21 mouse cellular contexts compared by ENCODE assay signal in genomic region chr9:65161188-65161587, GRCm38 (mm10). TPM values are rescaled to one million over a fixed set of nuclear protein-coding genes. Genes with fewer than 3 reads are reported as not detected.
DNase-seq lines count a peak whose midpoint lies in the region; ATAC-seq and TF ChIP-seq lines count a peak whose summit lies in the region.
"Had no signal": no experiment of that assay in that cellular context is flagged by ENCODE, and none has a peak within 500 bp of the region (broad histone marks: within the 10 kb centered on the region; RNA-seq: fewer than 3 reads in every experiment).

No protein-coding gene starts in this region.

- TF ChIP-seq CTCF in layer of hippocampus, adult 2 months (conservative IDR thresholded peaks at IDR 0.05): no peak

- H3K4me3 ChIP-seq in hindbrain, embryonic 10.5 days: peak overlapping the region; percentile 52
- H3K4me3 ChIP-seq in hindbrain, embryonic 16.5 days (ENCODE audit: low read length): no peak overlapping the region
- H3K4me3 ChIP-seq in embryonic facial prominence, embryonic 11.5 days (ENCODE audit: low read depth, low read length): no peak overlapping the region
- H3K4me3 ChIP-seq in forebrain, embryonic 15.5 days: no peak overlapping the region
- H3K4me3 ChIP-seq in midbrain, embryonic 13.5 days (replicated peaks): no peak overlapping the region
- H3K4me3 ChIP-seq in layer of hippocampus, adult 2 months: no peak overlapping the region
- H3K4me3 ChIP-seq: kidney, embryonic 15.5 days; limb, embryonic 12.5 days; liver, embryonic 12.5 days had no signal

- no peak overlapping the region for H3K4me2 ChIP-seq in hindbrain, embryonic 16.5 days (ENCODE audit: low read length)
- no peak overlapping the region; the same call in 1 of the 2 replicates for H3K4me2 ChIP-seq in embryonic facial prominence, embryonic 11.5 days (ENCODE audit: low read depth, low read length)
- H3K4me2 ChIP-seq in forebrain, embryonic 15.5 days (replicated peaks): no peak overlapping the region
- H3K4me2 ChIP-seq in midbrain, embryonic 13.5 days (replicated peaks): peak overlapping the region; percentile 76; the same call in 1 of the 2 replicates
- H3K4me2 ChIP-seq: kidney, embryonic 15.5 days; limb, embryonic 12.5 days; liver, embryonic 12.5 days had no signal

- no peak overlapping the region for H3K9ac ChIP-seq in hindbrain, embryonic 16.5 days (ENCODE audit: low read depth, low read length)
- 0 out of 2 replicates have a peak overlapping the region, but pooled peaks have one; percentile 15 for H3K9ac ChIP-seq in embryonic facial prominence, embryonic 11.5 days (replicated peaks; ENCODE audit: low read length)
- no peak overlapping the region for H3K9ac ChIP-seq in forebrain, embryonic 15.5 days (replicated peaks)
- H3K9ac ChIP-seq in midbrain, embryonic 13.5 days (replicated peaks): no peak overlapping the region
- H3K9ac ChIP-seq: kidney, embryonic 15.5 days; limb, embryonic 12.5 days; liver, embryonic 12.5 days had no signal

- no peaks in the 10 kb centered on the region for H3K9me3 ChIP-seq in hindbrain, embryonic 10.5 days
- H3K9me3 ChIP-seq in hindbrain, embryonic 16.5 days (ENCODE audit: control insufficient read depth, low read length): no peaks in the 10 kb centered on the region
- no peaks in the 10 kb centered on the region for H3K9me3 ChIP-seq in embryonic facial prominence, embryonic 11.5 days (replicated peaks; ENCODE audit: control insufficient read depth, low read length)
- H3K9me3 ChIP-seq in forebrain, embryonic 15.5 days: no peaks in the 10 kb centered on the region
- H3K9me3 ChIP-seq in midbrain, embryonic 13.5 days: no peaks in the 10 kb centered on the region
- H3K9me3 ChIP-seq: kidney, embryonic 15.5 days; liver, embryonic 12.5 days had no signal

- peaks cover 67% of the 10 kb centered on the region for H3K36me3 ChIP-seq in hindbrain, embryonic 10.5 days
- no peaks in the 10 kb centered on the region for H3K36me3 ChIP-seq in hindbrain, embryonic 16.5 days (ENCODE audit: control insufficient read depth, insufficient read depth, low read length)
- no peaks in the 10 kb centered on the region for H3K36me3 ChIP-seq in embryonic facial prominence, embryonic 11.5 days (replicated peaks; ENCODE audit: control insufficient read depth, insufficient read depth, low read depth, low read length)
- no peaks in the 10 kb centered on the region for H3K36me3 ChIP-seq in forebrain, embryonic 15.5 days
- H3K36me3 ChIP-seq in midbrain, embryonic 13.5 days: peaks cover 4% of the 10 kb centered on the region; the same call in 1 of the 2 replicates
- H3K36me3 ChIP-seq: kidney, embryonic 15.5 days; limb, embryonic 12.5 days; liver, embryonic 12.5 days had no signal

- no peak for ATAC-seq in hindbrain, embryonic 16.5 days
- no peak for ATAC-seq in embryonic facial prominence, embryonic 11.5 days (replicated peaks; ENCODE audit: insufficient number of reproducible peaks, low FRiP score, low TSS enrichment, low read depth)
- ATAC-seq in forebrain, embryonic 15.5 days (replicated peaks): no peak
- no peak for ATAC-seq in midbrain, embryonic 13.5 days
- ATAC-seq: intestine, postnatal 0 days; liver, embryonic 12.5 days had no signal

- H3K27ac ChIP-seq in hindbrain, embryonic 10.5 days: peak overlapping the region; percentile 97
- H3K27ac ChIP-seq in hindbrain, embryonic 16.5 days (ENCODE audit: low read depth, low read length): no peak overlapping the region
- H3K27ac ChIP-seq in embryonic facial prominence, embryonic 11.5 days (replicated peaks; ENCODE audit: low read depth, low read length): peak overlapping the region; percentile 49
- peak overlapping the region; percentile 11; the same call in 1 of the 2 replicates for H3K27ac ChIP-seq in forebrain, embryonic 15.5 days (replicated peaks)
- peak overlapping the region; percentile 95 for H3K27ac ChIP-seq in midbrain, embryonic 13.5 days
- H3K27ac ChIP-seq in layer of hippocampus, adult 2 months: no peak overlapping the region
- H3K27ac ChIP-seq: kidney, embryonic 15.5 days; limb, embryonic 12.5 days; liver, embryonic 12.5 days had no signal

- DNase-seq in hindbrain, embryonic 10.5 days (ENCODE audit: low spot score): no peak
- no peak for DNase-seq in embryonic facial prominence, embryonic 11.5 days (ENCODE audit: low spot score)
- DNase-seq in layer of hippocampus, adult 2 months (ENCODE audit: low spot score in 2 of 2): no peak
- no peak for DNase-seq in spleen, adult 12 weeks (ENCODE audit: low spot score)
- DNase-seq: adrenal gland, postnatal 25 days; cerebellum, adult 18-20 months; cerebellum, postnatal 25 days; kidney, postnatal 4 days; lung, adult 2 months; lung, postnatal 36 days; right cerebral cortex, postnatal 25 days; thymus, adult 2 months had no signal

- H3K27me3 ChIP-seq in hindbrain, embryonic 10.5 days (ENCODE audit: insufficient read depth, poor library complexity, severe bottlenecking): peaks cover 6% of the 10 kb centered on the region; the same call in 1 of the 2 replicates
- H3K27me3 ChIP-seq in hindbrain, embryonic 16.5 days (replicated peaks; ENCODE audit: control insufficient read depth, insufficient read depth, low read length): no peaks in the 10 kb centered on the region; the same call in 1 of the 2 replicates
- no peaks in the 10 kb centered on the region for H3K27me3 ChIP-seq in embryonic facial prominence, embryonic 11.5 days (ENCODE audit: control insufficient read depth, insufficient read depth, low read length)
- no peaks in the 10 kb centered on the region for H3K27me3 ChIP-seq in forebrain, embryonic 15.5 days
- no peaks in the 10 kb centered on the region for H3K27me3 ChIP-seq in midbrain, embryonic 13.5 days

- 10% methylated on average over 4 of the region's 4 CpGs for WGBS in hindbrain, embryonic 10.5 days
- 34% methylated on average over 4 of the region's 4 CpGs for WGBS in hindbrain, embryonic 16.5 days
- 15% methylated on average over 4 of the region's 4 CpGs for WGBS in embryonic facial prominence, embryonic 11.5 days
- 12% methylated on average over 4 of the region's 4 CpGs for WGBS in forebrain, embryonic 15.5 days
- WGBS in midbrain, embryonic 13.5 days: 6% methylated on average over 4 of the region's 4 CpGs

- H3K4me1 ChIP-seq in hindbrain, embryonic 10.5 days (replicated peaks): peaks cover 97% of the 10 kb centered on the region
- peaks cover 25% of the 10 kb centered on the region for H3K4me1 ChIP-seq in hindbrain, embryonic 16.5 days (ENCODE audit: control insufficient read depth, insufficient read depth, low read depth, low read length)
- H3K4me1 ChIP-seq in embryonic facial prominence, embryonic 11.5 days (ENCODE audit: control insufficient read depth, insufficient read depth, low read length): peaks cover 13% of the 10 kb centered on the region
- peaks cover 47% of the 10 kb centered on the region for H3K4me1 ChIP-seq in forebrain, embryonic 15.5 days
- peaks cover 81% of the 10 kb centered on the region for H3K4me1 ChIP-seq in midbrain, embryonic 13.5 days (replicated peaks)

RNA-seq across cellular contexts. Expression of gene Igdcc3, which starts 20.2 kb away (rescaled TPM):
- polyA plus RNA-seq in hindbrain, embryonic 10.5 days (2016; fragmentation: Nextera tagmentation; extraction: Ambion mirVana): 218 and 357 TPM in 2 replicates
- polyA plus RNA-seq in hindbrain, embryonic 16.5 days (2015; fragmentation: Nextera tagmentation; extraction: Ambion mirVana): 4.4 and 9.0 TPM in 2 replicates
- polyA plus RNA-seq in embryonic facial prominence, embryonic 11.5 days (2014; fragmentation: Nextera tagmentation; extraction: Ambion mirVana): 17.0 and 18.7 TPM in 2 replicates
- 9.6 and 9.8 TPM in 2 replicates for polyA plus RNA-seq in forebrain, embryonic 15.5 days (2015; fragmentation: Nextera tagmentation; extraction: Ambion mirVana)
- polyA plus RNA-seq in midbrain, embryonic 13.5 days (2015; fragmentation: Nextera tagmentation; extraction: Ambion mirVana): 23.5 and 25.2 TPM in 2 replicates
- total RNA-seq in layer of hippocampus, adult 2 months (2021): 1 to 10 TPM; 3.5 to 4.9 TPM
- total RNA-seq: hematopoietic stem cell, adult 5-6 weeks; MEL had no signal

RNA-seq across cellular contexts. Expression of gene Parp16, which starts 34.0 kb away (rescaled TPM):
- polyA plus RNA-seq in hindbrain, embryonic 10.5 days (2016; fragmentation: Nextera tagmentation; extraction: Ambion mirVana): 7.7 and 8.0 TPM in 2 replicates
- 7.7 and 8.3 TPM in 2 replicates for polyA plus RNA-seq in hindbrain, embryonic 16.5 days (2015; fragmentation: Nextera tagmentation; extraction: Ambion mirVana)
- 4.9 and 5.7 TPM in 2 replicates for polyA plus RNA-seq in embryonic facial prominence, embryonic 11.5 days (2014; fragmentation: Nextera tagmentation; extraction: Ambion mirVana)
- polyA plus RNA-seq in forebrain, embryonic 15.5 days (2015; fragmentation: Nextera tagmentation; extraction: Ambion mirVana): 4.9 and 5.1 TPM in 2 replicates
- polyA plus RNA-seq in midbrain, embryonic 13.5 days (2015; fragmentation: Nextera tagmentation; extraction: Ambion mirVana): 4.8 and 5.6 TPM in 2 replicates
- total RNA-seq in layer of hippocampus, adult 2 months (2021): 1 to 10 TPM; 5.0 to 5.1 TPM

RNA-seq across cellular contexts. Expression of gene Igdcc4, which starts 59.9 kb away (rescaled TPM):
- polyA plus RNA-seq in hindbrain, embryonic 10.5 days (2016; fragmentation: Nextera tagmentation; extraction: Ambion mirVana): 8.3 and 10.4 TPM in 2 replicates
- 12.8 and 17.7 TPM in 2 replicates for polyA plus RNA-seq in hindbrain, embryonic 16.5 days (2015; fragmentation: Nextera tagmentation; extraction: Ambion mirVana)
- polyA plus RNA-seq in embryonic facial prominence, embryonic 11.5 days (2014; fragmentation: Nextera tagmentation; extraction: Ambion mirVana): 11.8 and 12.4 TPM in 2 replicates
- 13.0 and 14.6 TPM in 2 replicates for polyA plus RNA-seq in forebrain, embryonic 15.5 days (2015; fragmentation: Nextera tagmentation; extraction: Ambion mirVana)
- polyA plus RNA-seq in midbrain, embryonic 13.5 days (2015; fragmentation: Nextera tagmentation; extraction: Ambion mirVana): 11.0 and 12.6 TPM in 2 replicates
- total RNA-seq in layer of hippocampus, adult 2 months (2021): 10 to 100 TPM; 34.7 to 38.8 TPM

Comparison
In these comparisons a context has a peak if more than half of its experiments do, and no peak if none do; other contexts are left out.
1. H3K27ac ChIP-seq: peak in hindbrain, embryonic 10.5 days (single experiment), embryonic facial prominence, embryonic 11.5 days (single experiment), forebrain, embryonic 15.5 days (single experiment) and midbrain, embryonic 13.5 days (single experiment); none in hindbrain, embryonic 16.5 days (single experiment) and layer of hippocampus, adult 2 months (single experiment).